Mouse (Mus musculus): ENCODE measurements around the gene Gm10638.
A peak's percentile ranks its signal among the peaks of the same experiment; 100 is the strongest.

Gene Gm10638

DNA sequence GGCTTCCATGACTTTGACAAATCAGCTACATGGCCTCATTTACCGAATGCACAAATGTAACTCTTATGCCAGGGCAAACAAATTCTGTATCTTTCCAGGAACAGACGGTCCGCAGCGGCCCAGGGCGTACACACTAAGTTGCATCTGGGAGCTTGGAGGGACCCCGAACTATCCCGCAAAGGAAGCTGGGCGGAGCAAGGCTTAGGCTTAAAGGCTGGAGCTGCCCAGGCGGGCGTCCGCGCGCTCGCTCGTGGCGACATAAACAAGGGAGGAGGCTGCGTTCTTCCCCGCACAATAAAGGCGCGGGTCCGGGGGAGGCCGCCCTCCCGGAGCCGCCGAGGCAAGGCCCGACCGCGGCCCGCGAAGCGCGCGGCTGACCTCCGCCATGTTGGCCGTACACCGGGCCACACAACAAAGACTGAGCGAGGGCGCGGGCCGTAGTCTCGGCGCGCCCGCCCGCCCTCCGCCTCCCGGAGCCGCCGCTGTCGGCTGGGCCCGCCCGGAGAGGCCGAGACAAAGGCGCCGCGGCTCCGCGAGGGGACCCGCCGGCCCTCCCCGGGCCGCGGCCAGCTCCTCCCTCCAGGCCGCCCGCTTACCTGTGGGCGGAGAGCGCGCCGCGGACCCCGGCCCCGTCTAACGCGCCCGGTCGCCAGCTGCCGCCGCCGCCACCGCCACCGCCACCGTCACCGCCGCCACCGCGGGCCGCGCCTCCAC is at the start of gene Gm10638, which contains the start of gene Siah1a:
TSS of gene Gm10638 (plus strand) at position 479 of the 714 bp plus-strand sequence.
TSS of gene Siah1a (minus strand) at position 714 of the 714 bp plus-strand sequence.
- peak; percentile 69 for DNase-seq (ENCODE audit: low read depth, low spot score)

DNA sequence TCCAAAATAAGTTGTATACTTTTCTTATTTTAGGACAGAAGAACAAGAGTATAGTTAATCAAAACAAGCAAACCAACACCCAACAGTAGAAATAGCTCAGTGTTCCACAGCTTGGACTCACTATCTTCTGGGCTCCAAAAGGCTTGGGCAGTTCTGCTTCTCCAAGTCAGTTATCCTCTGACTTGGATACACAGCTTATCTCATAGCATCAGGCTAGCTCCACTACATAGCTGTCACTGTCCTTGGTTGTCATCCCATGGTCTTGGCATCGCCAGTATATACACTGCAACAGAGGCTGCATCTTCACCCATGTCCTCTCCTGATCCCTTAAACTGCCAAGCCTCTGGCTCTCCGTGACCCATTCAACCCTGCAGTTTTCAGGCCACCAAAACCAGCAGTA is 49.8 kb upstream of the Gm10638 start:
- no peak for DNase-seq (ENCODE audit: low read depth, low spot score)

DNA sequence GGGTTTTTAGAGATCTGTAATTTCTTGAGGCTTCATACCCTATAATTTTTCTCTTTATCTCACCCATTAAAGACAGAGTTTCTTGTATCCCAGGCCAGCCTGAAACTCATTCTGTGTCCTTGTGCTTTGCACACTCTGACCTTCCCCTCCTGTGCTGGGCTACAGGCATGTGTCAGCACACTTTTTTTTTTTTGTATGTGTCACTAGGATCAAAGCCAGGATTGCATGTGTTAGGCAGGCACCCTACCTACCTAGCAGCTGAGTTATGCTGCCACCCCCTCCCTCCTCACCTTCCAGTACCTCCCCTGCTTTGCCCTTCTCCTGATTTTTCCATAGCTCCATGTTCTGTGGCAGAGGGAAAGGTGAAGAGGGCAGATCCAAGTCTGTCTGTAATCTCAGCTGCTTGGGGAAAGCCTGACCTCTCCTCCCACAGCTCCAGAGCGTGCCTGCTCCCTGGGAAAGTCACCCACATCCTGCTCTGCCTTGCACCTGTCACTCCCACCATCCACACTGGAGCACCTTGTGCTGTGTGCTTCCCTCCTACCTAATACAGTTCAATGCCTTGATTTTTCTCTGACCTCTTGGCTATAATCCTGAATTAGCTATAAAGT is 46.6 kb upstream of the Gm10638 start:
- no peak for DNase-seq (ENCODE audit: low read depth, low spot score)

DNA sequence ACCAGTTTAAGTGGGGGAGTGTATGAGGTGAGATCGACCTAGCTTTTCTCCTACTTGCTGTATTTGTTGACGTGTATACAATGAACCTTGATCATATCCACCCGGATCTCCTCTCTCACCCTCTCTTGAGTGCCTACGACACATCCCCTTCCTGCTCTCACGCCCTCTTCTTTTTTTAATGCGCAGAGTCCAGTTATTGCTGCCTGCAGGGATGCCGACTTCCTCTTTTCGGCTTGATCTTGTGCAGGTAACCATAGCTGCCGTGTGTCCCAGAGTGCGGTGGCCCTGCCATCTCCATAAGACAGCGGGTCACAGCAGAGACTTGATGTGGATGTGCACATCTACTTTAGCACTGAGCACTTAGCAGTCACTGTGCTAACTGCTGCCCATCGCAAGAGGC is 46.0 kb upstream of the Gm10638 start:
- no peak for DNase-seq (ENCODE audit: low read depth, low spot score)

DNA sequence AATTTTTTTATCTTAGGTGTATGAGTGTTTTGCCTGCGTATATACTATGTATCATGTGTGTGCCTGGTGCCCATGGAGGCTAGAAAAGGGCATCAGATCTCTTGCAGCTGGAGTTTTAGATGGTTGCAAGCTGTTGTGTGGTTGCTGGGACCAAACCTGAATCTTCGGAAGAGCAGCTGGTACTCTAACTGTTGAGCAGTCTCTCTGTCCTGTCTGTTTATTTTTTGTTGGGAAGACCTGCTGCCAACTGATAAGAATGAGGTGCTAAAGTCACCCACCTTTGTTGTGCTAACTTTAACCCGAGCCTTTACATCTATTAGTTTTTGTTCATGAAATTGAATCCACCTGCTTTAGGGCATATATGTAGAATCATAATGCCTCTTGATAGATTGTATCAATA is 43.0 kb upstream of the Gm10638 start:
- no peak for DNase-seq (ENCODE audit: low read depth, low spot score)

DNA sequence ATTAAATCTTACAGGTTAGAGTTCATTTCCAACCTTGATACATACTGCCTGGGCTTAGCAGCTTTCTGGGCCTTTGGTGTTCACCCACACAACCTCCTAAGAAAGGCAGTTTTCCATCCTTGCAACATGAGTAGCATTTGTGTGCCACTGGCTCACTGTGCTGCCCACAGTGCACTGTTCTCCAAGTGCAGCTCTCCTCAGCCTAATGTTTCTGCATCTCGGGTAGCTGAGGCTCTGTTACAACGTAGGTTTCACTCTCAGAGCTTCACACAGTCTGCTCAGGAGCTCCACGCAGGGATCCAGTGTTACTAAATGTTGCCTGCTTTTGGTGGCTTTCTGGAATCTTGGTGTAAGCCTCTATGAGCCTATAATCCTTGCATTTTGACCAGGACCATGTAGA is 40.2 kb upstream of the Gm10638 start:
- no peak for DNase-seq (ENCODE audit: low read depth, low spot score)

DNA sequence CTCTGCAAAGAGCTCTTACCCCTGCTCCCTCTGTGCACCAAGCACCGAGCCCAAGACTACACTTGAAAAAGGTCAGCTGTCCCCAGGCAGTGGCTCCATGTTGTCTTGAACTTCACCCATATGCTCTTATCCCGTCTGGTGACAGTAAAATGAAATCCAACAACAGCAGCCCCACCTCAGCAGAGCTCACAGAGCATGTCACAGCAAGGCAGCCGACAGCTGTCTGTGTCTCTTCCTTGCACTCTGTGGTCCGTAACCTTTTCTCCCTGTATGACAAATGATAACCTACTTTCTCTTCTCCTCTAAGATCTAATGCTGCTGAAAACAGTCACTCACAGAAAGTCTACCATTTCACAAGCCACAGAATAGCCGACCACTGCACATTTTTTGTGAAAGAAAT is 38.7 kb upstream of the Gm10638 start:
- DNase-seq (ENCODE audit: low read depth, low spot score), result no peak

DNA sequence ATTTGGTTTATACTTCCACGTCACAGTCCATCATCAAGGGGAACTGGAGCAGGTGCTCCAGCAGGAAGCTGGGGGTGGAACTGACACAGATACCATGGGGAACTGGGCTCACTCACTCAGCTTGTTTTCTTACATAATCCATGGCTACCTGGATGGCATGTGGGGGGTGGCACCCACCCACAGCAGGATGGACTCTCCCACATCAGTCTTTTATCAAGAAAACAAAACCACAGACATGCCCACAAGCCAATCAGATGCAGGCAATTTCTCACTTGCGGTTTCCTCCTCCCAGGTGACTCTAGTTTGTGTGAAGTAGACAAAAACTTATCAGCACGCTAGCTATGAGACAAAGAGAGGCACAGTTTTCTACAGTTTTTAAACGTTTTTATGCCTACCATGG is 37.6 kb upstream of the Gm10638 start:
- DNase-seq (ENCODE audit: low read depth, low spot score), result no peak

DNA sequence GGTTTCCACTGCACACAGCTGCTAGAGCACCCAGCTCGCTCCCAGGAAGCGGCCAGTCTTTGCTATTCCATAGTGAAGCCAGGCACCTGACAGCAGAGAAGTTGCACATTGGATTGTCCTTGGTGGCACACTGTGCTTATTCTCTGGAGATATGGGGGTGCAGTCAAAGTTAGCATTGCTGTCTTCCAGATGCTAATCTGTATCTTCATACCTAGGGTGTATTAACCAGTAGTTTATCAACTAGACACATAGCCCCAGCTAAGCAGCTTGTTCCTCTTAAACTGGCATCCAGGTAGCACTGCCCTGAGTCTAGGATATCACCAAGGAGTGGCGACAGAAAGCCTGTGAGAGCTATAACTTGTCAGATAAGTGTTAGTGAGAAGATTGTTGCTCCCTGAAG is 32.9 kb upstream of the Gm10638 start:
- no peak for DNase-seq (ENCODE audit: low read depth, low spot score)

DNA sequence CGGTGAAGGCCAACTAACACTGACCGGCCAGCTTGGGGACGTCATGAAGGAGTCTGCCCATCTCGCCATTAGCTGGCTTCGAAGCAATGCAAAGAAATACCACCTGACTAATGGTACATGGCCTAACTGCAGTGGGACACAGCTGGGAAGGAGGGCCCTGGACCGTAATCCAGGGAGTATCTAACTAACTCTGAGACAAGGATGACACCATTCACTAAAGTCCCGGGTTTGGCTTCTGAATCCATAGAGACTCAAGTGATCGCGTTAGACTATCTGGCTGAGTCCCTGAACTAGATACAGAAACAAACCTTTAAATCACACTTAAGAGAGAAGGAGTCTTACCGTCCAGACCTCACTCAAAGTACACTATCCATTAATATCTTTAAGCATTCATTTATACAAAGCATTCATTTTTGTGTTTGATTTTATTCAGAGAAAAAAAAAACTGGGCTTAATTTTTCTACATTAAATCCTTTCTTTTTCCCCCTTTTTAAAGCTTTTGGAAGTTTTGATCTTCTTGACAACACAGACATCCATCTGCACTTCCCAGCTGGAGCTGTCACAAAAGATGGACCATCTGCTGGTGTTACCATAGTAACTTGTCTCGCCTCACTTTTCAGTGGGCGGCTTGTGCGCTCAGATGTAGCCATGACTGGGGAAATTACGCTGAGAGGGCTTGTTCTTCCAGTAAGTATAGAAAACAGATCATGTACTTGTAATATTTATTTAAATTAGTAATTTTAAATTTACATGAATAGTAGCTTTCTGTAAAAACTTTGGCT is 31.9 kb upstream of the Gm10638 start:
- DNase-seq (ENCODE audit: low read depth, low spot score), result peak; percentile 6

DNA sequence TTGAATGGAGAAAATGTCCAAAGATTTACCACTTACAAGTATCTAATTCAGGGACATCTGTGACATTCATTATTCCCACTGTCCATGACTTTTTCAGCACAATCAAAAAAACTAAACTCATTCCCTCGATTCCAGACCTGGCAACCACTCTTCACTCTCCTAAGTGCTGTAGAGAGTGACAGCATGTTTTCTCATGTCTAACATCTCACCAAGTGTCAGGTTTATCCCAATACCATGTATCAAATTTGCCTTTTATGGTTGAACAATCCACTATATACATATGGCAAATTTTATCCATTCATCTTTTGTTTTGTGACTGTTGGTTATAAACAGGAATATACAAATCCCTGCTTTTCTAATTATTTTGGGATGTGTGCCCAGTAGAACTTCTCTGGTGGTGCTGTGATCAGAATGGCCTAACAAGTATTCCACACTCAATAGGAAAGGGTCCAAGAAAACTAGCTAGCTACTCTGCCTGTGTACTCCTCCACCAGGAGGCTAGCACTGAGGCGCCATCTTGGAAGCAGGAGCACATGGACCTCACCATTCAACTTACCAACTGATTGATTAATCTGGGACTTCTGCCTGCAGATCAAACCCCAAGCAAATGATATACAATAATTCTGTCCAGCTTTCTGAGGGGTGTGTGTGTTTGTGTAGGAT is 27.0 kb upstream of the Gm10638 start:
- no peak for DNase-seq (ENCODE audit: low read depth, low spot score)

DNA sequence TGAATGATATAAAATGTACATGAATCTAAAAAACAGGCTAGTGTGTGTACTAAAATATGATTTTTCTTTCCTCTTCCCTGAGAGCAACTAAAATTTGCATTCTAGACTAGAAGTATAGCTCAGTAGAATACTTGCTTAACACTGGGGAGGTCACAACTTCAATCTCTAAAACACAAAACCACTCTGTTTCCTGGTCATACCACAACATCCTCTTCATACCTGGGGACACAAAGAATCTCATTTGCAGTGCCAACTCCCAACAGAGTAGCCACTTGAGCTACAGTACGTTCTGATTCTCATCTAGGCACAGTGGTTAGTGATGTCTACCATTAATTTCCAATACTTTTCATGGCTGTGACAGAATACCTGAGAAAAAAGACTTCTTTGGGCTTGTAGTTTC is 26.1 kb upstream of the Gm10638 start:
- no peak for DNase-seq (ENCODE audit: low read depth, low spot score)

DNA sequence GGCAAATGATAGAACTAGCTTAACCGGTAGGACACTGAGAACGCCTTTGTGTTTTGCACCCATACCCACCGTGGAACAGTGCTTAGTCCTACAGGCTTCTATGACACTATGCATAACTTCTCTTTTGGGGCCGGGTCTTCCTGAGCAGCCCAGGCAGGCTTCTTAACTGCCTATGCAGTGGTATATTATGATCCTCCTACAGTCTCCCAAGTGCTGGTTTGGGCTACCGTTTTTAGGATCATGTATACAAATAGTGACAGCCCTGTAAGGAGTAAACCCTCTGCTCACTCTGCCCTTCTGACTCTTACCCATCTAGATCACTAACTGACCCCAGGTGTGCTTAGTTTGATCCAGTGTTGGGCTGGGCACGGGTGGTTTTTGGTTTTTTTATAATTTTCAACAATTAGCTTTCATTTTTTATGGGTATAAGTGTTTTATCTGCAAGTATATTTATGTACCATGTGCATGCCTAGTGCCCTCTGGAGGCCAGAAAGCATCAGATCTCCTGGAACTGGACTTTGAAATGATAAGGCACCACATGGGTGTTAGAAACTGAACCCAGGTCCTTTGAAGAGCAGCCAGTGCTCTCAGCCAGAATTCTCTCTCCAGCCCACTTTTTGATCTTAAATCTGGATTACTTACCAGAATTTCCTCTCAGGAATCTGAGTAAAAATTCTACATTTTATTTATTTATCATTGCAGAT is 24.6 kb upstream of the Gm10638 start:
- DNase-seq (ENCODE audit: low read depth, low spot score), result no peak

DNA sequence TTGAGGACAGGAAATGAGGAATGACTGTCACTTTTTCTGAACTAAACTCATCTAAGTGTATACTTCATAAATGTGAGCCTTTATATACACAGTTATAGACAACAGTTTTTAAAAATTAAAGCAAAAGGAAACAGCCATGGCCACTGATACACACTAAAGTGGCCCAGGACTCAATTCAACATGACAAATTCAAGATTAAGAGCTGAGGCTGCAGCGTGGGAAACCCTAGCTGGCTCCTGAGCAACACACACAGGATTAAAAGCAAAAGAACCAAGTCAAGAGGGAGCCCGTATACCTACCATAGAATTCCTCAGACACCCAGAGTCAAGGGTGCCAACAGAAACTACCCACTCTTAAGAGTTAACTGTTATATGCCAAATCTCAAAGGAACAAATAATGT is 24.0 kb upstream of the Gm10638 start:
- no peak for DNase-seq (ENCODE audit: low read depth, low spot score)

DNA sequence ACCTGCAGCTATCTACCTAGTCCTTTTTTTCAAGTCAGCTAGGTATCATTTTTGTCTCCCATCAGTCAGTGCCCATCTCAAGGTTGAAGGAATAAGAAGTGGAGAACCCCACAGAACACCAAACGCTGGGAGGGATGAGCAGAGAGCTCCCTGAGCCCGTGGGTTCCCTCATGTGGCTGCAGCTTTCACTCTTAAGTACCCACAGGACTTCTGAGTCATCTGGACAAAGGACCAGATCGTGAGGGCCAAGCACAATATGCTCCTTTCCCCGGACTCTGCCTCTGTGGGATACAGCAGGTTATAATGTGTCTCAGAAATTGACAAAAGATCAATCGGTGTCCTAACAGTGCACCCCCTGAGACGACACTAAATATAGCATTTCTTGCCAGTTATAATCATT is 18.5 kb upstream of the Gm10638 start:
- no peak for DNase-seq (ENCODE audit: low read depth, low spot score)

DNA sequence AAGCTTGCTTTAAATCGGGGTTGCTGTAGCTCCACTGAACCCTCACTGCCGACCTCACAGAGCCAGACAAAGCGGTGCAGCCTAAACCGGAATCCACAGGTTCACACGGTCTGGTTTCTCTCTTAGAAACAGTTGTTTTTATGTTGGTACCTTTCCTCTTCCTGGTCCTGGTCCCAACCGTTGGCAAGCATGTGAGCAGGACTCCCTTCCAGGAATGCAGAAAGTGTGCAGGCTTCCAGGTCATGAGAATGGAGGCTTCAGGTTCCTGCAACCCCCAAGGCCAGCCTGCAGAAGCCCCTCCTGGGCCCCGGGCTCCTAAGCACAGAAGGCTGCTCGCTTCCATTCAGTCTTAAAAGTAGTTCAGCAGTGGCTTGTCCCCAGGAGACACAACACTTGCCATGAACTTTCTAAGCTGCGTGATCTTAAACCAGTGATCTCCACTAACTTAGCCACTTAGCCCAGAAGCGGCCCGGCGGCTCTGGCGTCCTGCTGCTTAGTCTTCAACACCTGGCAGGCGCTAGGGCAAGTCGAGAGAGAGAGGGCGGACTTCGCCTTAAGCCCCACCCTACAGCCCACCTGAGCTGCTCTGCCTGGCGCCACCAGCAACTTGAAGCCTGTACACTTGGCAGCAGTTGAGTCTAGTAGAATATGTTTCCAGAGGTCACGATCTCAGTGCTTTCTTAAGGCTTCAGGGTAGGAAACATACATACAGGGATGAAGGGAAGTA is 17.1 kb upstream of the Gm10638 start:
- no peak for DNase-seq (ENCODE audit: low read depth, low spot score)

DNA sequence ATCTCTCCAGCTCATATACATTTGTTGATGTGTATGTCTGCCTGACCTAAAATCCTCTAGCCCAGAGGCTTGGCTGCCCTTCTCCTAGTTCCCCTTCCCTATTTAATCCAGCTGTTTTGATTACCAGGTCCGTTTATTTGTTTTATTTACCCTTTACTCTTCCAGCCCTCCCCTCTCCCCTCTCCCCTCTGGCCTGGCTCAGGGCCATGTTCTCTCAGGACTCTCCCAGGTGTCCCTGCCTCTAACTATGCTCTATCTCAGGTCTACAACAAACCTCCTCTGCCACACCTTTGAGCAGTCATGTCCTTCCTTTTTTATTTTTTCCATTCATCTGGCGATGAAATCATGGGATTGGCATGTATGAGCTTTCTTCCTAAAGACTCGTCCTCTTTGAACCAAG is 15.2 kb upstream of the Gm10638 start:
- DNase-seq (ENCODE audit: low read depth, low spot score), result no peak

DNA sequence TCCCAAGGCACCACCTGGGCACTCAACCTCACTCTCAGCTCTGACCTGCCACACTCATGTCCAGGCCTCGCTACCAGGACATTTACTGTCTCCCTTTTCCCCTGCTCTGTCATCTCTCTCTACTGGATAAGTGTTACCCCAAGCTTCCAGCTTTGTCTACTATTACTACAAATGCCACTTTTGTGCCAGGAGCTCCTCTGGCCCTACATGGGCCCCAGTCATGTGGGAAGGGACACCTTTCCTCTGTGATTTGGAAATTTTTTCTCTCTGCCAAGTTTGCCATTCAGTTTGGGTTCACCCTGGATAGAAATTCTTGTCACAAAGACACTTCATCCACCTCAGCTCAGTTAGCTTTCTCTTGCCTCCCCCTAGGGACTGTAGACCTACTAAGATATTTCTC is 14.6 kb upstream of the Gm10638 start:
- no peak for DNase-seq (ENCODE audit: low read depth, low spot score)

DNA sequence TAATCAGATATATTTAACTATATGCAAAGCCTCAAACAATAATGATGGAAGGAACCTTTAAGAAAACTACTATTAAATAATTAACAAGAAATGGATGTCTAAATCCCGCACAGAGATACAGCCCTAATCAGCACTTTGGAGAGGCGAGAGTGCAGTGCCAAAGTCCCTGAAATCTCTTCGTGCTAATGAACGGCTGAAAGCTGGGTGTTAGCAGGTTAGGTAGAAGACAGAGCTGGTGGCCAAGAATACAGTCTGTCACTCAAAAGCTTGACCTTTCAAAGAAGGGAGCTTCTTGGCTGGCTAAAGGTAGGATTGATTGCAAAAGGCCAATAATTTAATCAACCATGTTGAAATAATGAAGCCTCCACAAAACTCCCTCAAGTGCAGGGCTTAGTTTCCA is 11.3 kb upstream of the Gm10638 start:
- no peak for DNase-seq (ENCODE audit: low read depth, low spot score)

DNA sequence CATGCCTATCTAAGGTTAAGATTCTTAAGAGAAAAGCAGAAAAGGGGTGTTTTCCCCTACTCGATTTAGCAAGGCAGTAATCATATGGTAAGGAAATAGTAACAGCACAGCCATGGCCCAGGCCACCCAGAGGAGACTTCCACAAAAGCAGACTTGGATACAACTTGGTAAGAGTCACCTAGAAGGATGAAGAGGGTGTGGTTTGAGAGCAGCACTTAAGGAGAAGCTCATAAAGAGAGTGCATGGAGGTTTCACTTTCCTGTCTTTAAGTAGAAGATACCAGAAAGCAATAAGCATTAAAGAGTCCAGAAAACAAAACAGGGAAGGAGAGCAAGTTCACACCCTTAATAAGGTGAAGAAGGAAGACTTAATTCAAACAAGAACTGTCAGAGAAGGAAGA is 10.5 kb upstream of the Gm10638 start:
- DNase-seq (ENCODE audit: low read depth, low spot score), result no peak

All from retina, postnatal 7 days (tissue).